Mouse (Mus musculus) myocyte (in vitro differentiated cells): Measurements from ENCODE around the gene Ldhal6b. TPM values are rescaled to one million over a fixed set of nuclear protein-coding genes. Genes with fewer than 3 reads are reported as not detected.
A peak's percentile ranks its signal among the peaks of the same experiment; 100 is the strongest.

Experiments used
- H3K27me3 ChIP-seq: one replicate; pipeline ENCODE4 v1.6.1; 2011; ENCODE audit not compliant: control insufficient read depth, insufficient read depth, insufficient read length
- H3K36me3 ChIP-seq: one replicate; pipeline ENCODE4 v1.6.1; 2011; ENCODE audit not compliant: control insufficient read depth, insufficient read depth
- H3K4me2 ChIP-seq: one replicate; pipeline ENCODE4 v1.6.1; 2011; ENCODE audit warnings: low read depth, control low read depth
- H3K4me3 ChIP-seq: one replicate; pipeline ENCODE4 v1.5.1; 2011; ENCODE audit warnings: mild to moderate bottlenecking, control low read depth, moderate library complexity
- H3K79me2 ChIP-seq: one replicate; pipeline ENCODE4 v1.6.1; 2011; ENCODE audit not compliant: control insufficient read depth, insufficient read depth
- H3ac ChIP-seq: one replicate; pipeline ENCODE4 v1.6.1; 2011; ENCODE audit not compliant: control insufficient read depth, insufficient read length
- CEBPB ChIP-seq: IDR thresholded peaks from 2 replicates; pipeline ENCODE4 v1.6.1; 2011; ENCODE audit warnings: mild to moderate bottlenecking, moderate library complexity; ENCODE audit not compliant: poor library complexity, insufficient read depth, severe bottlenecking
- E2F4 ChIP-seq: IDR thresholded peaks from one replicate; pipeline ENCODE4 v1.6.1; 2011; ENCODE audit warnings: mild to moderate bottlenecking, control low read depth, moderate library complexity; ENCODE audit not compliant: insufficient read depth
- MAX ChIP-seq: IDR thresholded peaks from one replicate; pipeline ENCODE4 v1.6.1; 2011; ENCODE audit warnings: low read depth, mild to moderate bottlenecking, control low read depth
- MYOD1 ChIP-seq, 3 experiments: IDR thresholded peaks; one replicate each; pipeline ENCODE4 v1.6.1; 2011; ENCODE audit warnings: control low read depth in 2 of 3, low read depth in 2 of 3, mild to moderate bottlenecking in 2 of 3, moderate library complexity in 1 of 3; ENCODE audit not compliant: insufficient read length in 2 of 3, control insufficient read depth in 1 of 3
- MYOG ChIP-seq, 3 experiments: IDR thresholded peaks; one replicate each; pipeline ENCODE4 v1.6.1; 2011; ENCODE audit warnings: control low read depth in 2 of 3, low read depth in 2 of 3, mild to moderate bottlenecking in 2 of 3; ENCODE audit not compliant: insufficient read length in 2 of 3, control insufficient read depth in 1 of 3, insufficient read depth in 1 of 3
- POLR2A ChIP-seq: IDR thresholded peaks from one replicate; pipeline ENCODE4 v1.6.1; 2011; ENCODE audit warnings: low read depth, mild to moderate bottlenecking, control low read depth, moderate library complexity; ENCODE audit not compliant: insufficient read length
- POLR2AphosphoS2 ChIP-seq: IDR thresholded peaks from one replicate; pipeline ENCODE4 v1.6.1; 2011; ENCODE audit warnings: low read depth, control low read depth; ENCODE audit not compliant: insufficient read length
- REST ChIP-seq: IDR thresholded peaks from one replicate; pipeline ENCODE4 v1.6.1; 2011; ENCODE audit warnings: mild to moderate bottlenecking, control low read depth, moderate library complexity; ENCODE audit not compliant: insufficient read depth, insufficient read length
- SRF ChIP-seq: IDR thresholded peaks from one replicate; pipeline ENCODE4 v1.6.1; 2011; ENCODE audit warnings: low read depth; ENCODE audit not compliant: control insufficient read depth, insufficient read length
- TCF12 ChIP-seq: IDR thresholded peaks from one replicate; pipeline ENCODE4 v1.6.1; 2011; ENCODE audit warnings: mild to moderate bottlenecking, control low read depth; ENCODE audit not compliant: poor library complexity, insufficient read depth, severe bottlenecking
- TCF3 ChIP-seq: IDR thresholded peaks from one replicate; pipeline ENCODE4 v1.6.1; 2011; ENCODE audit warnings: low read depth, control low read depth; ENCODE audit not compliant: insufficient read length
- USF1 ChIP-seq: IDR thresholded peaks from one replicate; pipeline ENCODE4 v1.6.1; 2011; ENCODE audit warnings: low read depth, mild to moderate bottlenecking, control low read depth, moderate library complexity
- polyA plus RNA-seq: library from polyadenylated mRNA; unstranded; fragments of >200 nt; fragmentation: generic; extraction: Trizol; gene quantifications from one replicate; pipeline ENCODE4 v1.2.1, GENCODE M21; 2012; ENCODE audit warnings: missing spikeins

Ldhal6b gene
- polyA plus RNA-seq, 1 experiment = 0.06 TPM

DNA sequence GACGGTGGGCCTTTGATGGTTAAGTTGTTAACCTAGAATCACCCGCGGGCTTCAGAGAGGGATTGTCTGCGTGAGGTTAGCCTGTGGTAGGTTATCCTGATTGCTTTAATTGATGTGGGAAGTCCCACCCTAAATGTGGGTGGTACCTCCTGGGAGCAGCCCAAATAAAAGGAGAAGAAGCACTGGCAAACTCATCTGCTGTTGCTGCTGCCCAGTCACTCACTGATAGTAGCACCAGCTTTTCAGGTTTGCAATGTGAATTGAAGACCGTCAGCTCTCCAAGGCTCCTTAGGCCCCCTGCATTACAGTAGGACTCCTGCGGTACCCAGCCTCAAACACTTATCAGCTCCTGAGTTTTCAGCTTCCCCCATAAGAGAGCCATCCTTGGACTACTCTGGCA is 14.7 kb downstream of the Ldhal6b start:
- no peak for TF ChIP-seq E2F4
- no peak for TF ChIP-seq MYOD1 (IDR thresholded peaks at IDR 0.05; ENCODE audit: control insufficient read depth in 1 of 3, insufficient read length in 2 of 3, low read depth in 2 of 3)
- no peak for TF ChIP-seq USF1
- Histone ChIP-seq H3K36me3 (no peaks in the 10 kb centered on the region), H3K4me3 (no peak overlapping the region), H3ac (no peak overlapping the region), H3K27me3 (peaks cover 13% of the 10 kb centered on the region), H3K4me2 (no peak overlapping the region), H3K79me2 (no peaks in the 10 kb centered on the region)

DNA sequence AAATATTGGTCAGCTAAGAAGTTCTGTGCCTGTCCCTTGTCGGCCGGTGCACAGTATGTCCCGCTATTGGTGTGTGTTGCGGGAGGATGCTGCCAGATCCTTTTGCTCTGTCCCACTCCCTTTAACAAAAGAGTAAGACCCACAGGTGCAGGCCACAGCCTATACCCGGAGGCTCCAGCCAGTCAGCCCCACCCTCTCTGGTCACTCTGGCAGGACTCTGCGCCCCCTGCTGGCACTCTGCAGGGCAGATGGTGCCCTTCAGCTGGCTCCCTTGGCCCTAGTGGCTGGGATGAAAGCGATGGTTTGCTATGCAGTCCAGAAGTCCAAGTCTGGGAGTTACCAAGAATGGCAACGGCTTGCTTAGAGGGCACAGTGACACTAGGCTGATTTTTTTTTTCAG is 15.9 kb downstream of the Ldhal6b start:
- H3K4me3 ChIP-seq = no peak overlapping the region
- peak overlapping the region; percentile 56 for H3K4me2 ChIP-seq

DNA sequence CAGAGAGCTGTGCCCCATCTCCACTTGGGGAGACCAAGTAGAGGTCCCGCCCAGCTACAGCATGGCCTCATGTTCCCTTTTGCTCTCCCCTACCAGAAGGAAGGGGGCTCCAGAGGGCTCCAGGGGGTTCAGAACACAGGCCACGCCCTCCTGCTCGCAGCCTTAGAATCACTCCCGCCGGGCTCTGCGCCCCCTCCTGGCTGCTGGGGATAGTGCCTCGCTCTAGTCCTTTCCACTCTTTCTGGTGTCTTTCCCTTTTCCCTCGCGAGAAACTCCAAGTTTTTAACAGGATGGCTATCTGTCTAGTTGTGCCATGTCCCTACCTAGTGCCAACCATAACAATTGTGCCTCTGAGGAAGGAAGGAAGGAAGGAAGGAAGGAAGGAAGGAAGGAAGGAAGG is 16.5 kb downstream of the Ldhal6b start:
- Histone ChIP-seq H3K36me3 (no peaks in the 10 kb centered on the region), H3ac (no peak overlapping the region), H3K79me2 (no peaks in the 10 kb centered on the region), H3K27me3 (peaks cover 13% of the 10 kb centered on the region), H3K4me3 (no peak overlapping the region), H3K4me2 (peak overlapping the region; percentile 56)
- TF ChIP-seq REST (no peak), MYOG (IDR thresholded peaks at IDR 0.05; ENCODE audit: control insufficient read depth in 1 of 3, insufficient read depth in 1 of 3, insufficient read length in 2 of 3, low read depth in 2 of 3) (no peak), SRF (no peak), POLR2AphosphoS2 (no peak), TCF12 (no peak)

More for the DNA sequence above, 15.9 kb downstream of the Ldhal6b start:
- Histone ChIP-seq H3ac (no peak overlapping the region), H3K79me2 (no peaks in the 10 kb centered on the region), H3K27me3 (peaks cover 13% of the 10 kb centered on the region), H3K36me3 (no peaks in the 10 kb centered on the region)
- no peak for TF ChIP-seq MAX
- TF ChIP-seq MYOD1 (IDR thresholded peaks at IDR 0.05; ENCODE audit: control insufficient read depth in 1 of 3, insufficient read length in 2 of 3, low read depth in 2 of 3) = peak in 1 of 3 experiments; percentile 61
- TF ChIP-seq MYOG (IDR thresholded peaks at IDR 0.05; ENCODE audit: control insufficient read depth in 1 of 3, insufficient read depth in 1 of 3, insufficient read length in 2 of 3, low read depth in 2 of 3) = peak in 2 of 3 experiments; percentile 52 to 79

DNA sequence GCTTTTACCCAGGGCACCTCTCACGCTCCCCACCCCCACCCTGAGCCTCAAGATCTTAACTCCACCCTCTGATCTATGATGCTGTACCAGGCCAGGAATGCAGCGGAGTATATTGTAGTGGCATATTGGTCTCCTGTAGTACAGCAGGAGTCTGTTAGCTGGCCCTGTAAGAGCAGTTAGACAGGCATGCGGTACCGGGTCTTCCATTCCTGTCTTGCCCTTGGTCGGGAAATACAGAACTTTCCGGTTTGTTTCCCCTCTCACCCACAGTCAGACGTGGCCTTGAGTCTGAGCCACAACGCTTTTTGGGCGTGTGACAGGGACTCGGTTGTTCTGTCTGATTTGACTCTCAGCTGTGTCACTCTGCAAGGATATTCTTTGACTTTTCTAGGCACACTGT is 17.3 kb downstream of the Ldhal6b start:
- H3K79me2 ChIP-seq = no peaks in the 10 kb centered on the region
- no peak overlapping the region for H3K4me2 ChIP-seq
- H3K4me3 ChIP-seq = no peak overlapping the region
- TF ChIP-seq MYOG (IDR thresholded peaks at IDR 0.05; ENCODE audit: control insufficient read depth in 1 of 3, insufficient read depth in 1 of 3, insufficient read length in 2 of 3, low read depth in 2 of 3) (no peak), MYOD1 (IDR thresholded peaks at IDR 0.05; ENCODE audit: control insufficient read depth in 1 of 3, insufficient read length in 2 of 3, low read depth in 2 of 3) (no peak), TCF3 (no peak), CEBPB (no peak), REST (no peak), POLR2A (no peak), USF1 (no peak), MAX (no peak), POLR2AphosphoS2 (no peak), SRF (no peak), E2F4 (no peak), TCF12 (no peak)
- H3K27me3 ChIP-seq = peaks cover 13% of the 10 kb centered on the region
- no peak overlapping the region for H3ac ChIP-seq
- H3K36me3 ChIP-seq = no peaks in the 10 kb centered on the region

DNA sequence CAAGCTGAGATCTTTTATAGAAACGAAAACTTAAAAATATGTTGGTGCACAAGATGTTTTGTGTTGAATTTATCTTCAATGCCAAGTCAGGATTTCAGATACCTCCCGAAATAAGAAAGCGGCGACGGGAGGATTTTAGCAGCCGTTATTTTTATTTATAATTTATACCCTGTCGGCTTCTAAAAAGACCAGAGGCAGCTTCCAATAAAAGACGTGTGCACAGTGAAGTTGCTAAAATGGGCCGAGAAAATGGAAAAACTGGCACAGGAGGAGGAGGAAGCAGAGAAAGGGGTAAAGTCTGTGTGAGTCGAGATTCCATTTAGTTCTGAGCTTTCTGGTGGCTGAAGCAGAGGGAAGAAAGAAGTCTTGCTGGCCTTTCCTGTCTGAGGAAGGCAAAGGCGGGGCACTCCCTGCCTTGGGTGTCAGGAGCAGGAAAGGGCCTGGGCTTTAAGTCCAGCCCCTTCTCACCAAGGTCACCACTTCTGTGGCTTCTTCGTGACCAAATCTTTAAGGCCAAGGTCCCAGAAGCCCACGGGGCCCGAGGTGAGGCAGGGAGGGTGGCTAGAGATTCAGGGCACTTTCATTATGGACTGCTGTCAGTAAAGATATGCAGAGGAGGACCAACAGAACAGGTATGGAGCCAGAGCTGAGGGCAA is 18.0 kb downstream of the Ldhal6b start:
- no peaks in the 10 kb centered on the region for H3K79me2 ChIP-seq
- H3K4me3 ChIP-seq = no peak overlapping the region
- no peak overlapping the region for H3K4me2 ChIP-seq
- H3K27me3 ChIP-seq = peaks cover 13% of the 10 kb centered on the region
- no peaks in the 10 kb centered on the region for H3K36me3 ChIP-seq
- H3ac ChIP-seq = no peak overlapping the region
- TF ChIP-seq MYOD1 (IDR thresholded peaks at IDR 0.05; ENCODE audit: control insufficient read depth in 1 of 3, insufficient read length in 2 of 3, low read depth in 2 of 3) (no peak), E2F4 (no peak), TCF12 (no peak), CEBPB (no peak), POLR2AphosphoS2 (no peak), MYOG (IDR thresholded peaks at IDR 0.05; ENCODE audit: control insufficient read depth in 1 of 3, insufficient read depth in 1 of 3, insufficient read length in 2 of 3, low read depth in 2 of 3) (no peak), TCF3 (no peak), USF1 (no peak), SRF (no peak), REST (no peak), MAX (no peak), POLR2A (no peak)
